Mouse (Mus musculus) small intestine, adult 2 months (tissue): ENCODE data around the gene Acox2. TPM values are rescaled to one million over a fixed set of nuclear protein-coding genes. Genes with fewer than 3 reads are reported as not detected.

Experiments
- H3K27ac ChIP-seq: fragments of 200-500 bp; 2 replicates; pipeline ENCODE4 v1.5.1; 2012; ENCODE audit warnings: low read depth, low read length, control low read depth, inconsistent platforms; ENCODE audit not compliant: insufficient read depth
- H3K27me3 ChIP-seq: fragments of 200-500 bp; 2 replicates; pipeline ENCODE4 v1.6.1; 2012; ENCODE audit warnings: mild to moderate bottlenecking, moderate library complexity, low read length, inconsistent platforms; ENCODE audit not compliant: control insufficient read depth, insufficient read depth
- H3K36me3 ChIP-seq: fragments of 200-500 bp; 2 replicates; pipeline ENCODE4 v1.6.1; 2012; ENCODE audit warnings: mild to moderate bottlenecking, low read length, control low read depth, inconsistent platforms; ENCODE audit not compliant: control insufficient read depth, insufficient read depth
- H3K4me1 ChIP-seq: fragments of 200-500 bp; 2 replicates; pipeline ENCODE4 v1.6.1; 2012; ENCODE audit warnings: low read length, inconsistent platforms, mixed read lengths; ENCODE audit not compliant: control insufficient read depth, insufficient read depth, insufficient read length
- H3K4me3 ChIP-seq: fragments of 200-500 bp; 2 replicates; pipeline ENCODE4 v1.5.1; 2012; ENCODE audit warnings: low read depth, mild to moderate bottlenecking, control low read depth, inconsistent platforms, low read length, moderate library complexity
- CTCF ChIP-seq: fragments of 200-500 bp; IDR thresholded peaks from 2 replicates; pipeline ENCODE4 v1.5.1; 2012; ENCODE audit warnings: low read depth, mild to moderate bottlenecking, control low read depth, inconsistent platforms, low read length, moderate library complexity, mixed read lengths; ENCODE audit not compliant: insufficient replicate concordance, insufficient read length; ENCODE audit errors: extremely low read depth
- POLR2A ChIP-seq: fragments of 200-500 bp; IDR thresholded peaks from 2 replicates; pipeline ENCODE4 v1.6.1; 2012; ENCODE audit warnings: low read depth, mild to moderate bottlenecking, control low read depth, inconsistent platforms, low read length, moderate library complexity
- WGBS: fragments of 180-500 bp; shearing (Covaris S2); methylation state at CpG from one replicate; pipeline ENCODE4 v1.1.7; 2018; 5-methylcytosine and 5-hydroxymethylcytosine counted together
- polyA plus RNA-seq: library from polyadenylated mRNA; depleted of rRNA; stranded (reverse); fragments of >200 nt; gene quantifications from 2 replicates; pipeline ENCODE4 v1.2.3, GENCODE M21; 2012

Gene Acox2
- polyA plus RNA-seq, 1 experiment: 7.1 TPM

DNA sequence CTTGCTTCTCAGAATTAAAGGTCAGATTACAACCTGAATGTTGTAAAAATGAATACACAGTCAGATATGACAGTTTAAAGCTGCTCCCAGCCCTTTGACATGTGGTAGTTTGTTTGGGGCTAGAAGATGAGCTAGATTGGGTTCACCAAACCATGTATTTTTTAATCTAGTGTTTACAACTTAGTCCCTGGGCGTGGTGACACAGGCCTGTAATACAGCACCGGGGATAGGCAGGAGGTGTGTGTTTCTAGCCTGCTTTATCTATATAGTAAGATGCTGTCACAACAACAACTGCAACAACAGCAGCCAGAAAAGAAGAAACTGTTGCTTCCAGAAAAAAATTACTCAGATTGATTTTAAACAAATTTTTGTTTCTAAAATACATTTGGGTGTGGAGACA is 38.2 kb downstream of the Acox2 start:
- WGBS: 84% methylated on average over 2 of the region's 2 CpGs

DNA sequence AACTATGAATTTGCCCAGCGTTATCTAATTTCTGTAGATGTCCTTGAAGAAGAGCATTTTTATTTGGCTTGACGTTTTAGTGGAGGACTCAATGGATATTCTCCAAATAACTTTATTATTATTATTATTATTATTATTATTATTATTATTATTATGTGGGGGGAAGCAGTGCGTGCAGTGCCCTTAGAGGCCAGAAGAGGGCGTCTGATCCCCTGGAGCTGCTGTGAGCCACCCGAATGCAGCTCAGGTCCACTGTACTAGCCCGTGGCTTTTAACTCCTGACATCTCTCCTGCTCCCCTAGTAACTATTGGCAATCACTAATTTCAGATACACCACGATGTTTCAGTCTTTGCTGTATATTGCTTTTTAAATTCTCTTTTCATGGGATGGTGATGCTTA is 38.8 kb downstream of the Acox2 start:
- peaks cover 10% of the 10 kb centered on the region; the same call in 1 of the 2 replicates for H3K36me3 ChIP-seq
- no peak overlapping the region for H3K4me3 ChIP-seq
- peaks cover 6% of the 10 kb centered on the region; the same call in 1 of the 2 replicates for H3K4me1 ChIP-seq
- no peaks in the 10 kb centered on the region for H3K27me3 ChIP-seq
- 77% methylated on average over 7 of the region's 7 CpGs for WGBS
- no peak overlapping the region for H3K27ac ChIP-seq
- TF ChIP-seq CTCF (peak; percentile 57; the same call in 1 of the 2 replicates), POLR2A (no peak)

More for the DNA sequence above, 38.2 kb downstream of the Acox2 start:
- Histone ChIP-seq H3K4me3 (no peak overlapping the region), H3K36me3 (peaks cover 10% of the 10 kb centered on the region; the same call in 1 of the 2 replicates), H3K4me1 (peaks cover 3% of the 10 kb centered on the region; the same call in 1 of the 2 replicates), H3K27me3 (no peaks in the 10 kb centered on the region), H3K27ac (no peak overlapping the region)
- TF ChIP-seq CTCF: no peak
- no peak for TF ChIP-seq POLR2A

GRCm38 (mm10) chr14:8219876-8220275 is 39.3 kb downstream of the Acox2 start:
- 91% methylated on average over 11 of the region's 11 CpGs for WGBS
- TF ChIP-seq POLR2A: no peak
- no peak for TF ChIP-seq CTCF
- Histone ChIP-seq H3K4me1 (peaks cover 6% of the 10 kb centered on the region; the same call in 1 of the 2 replicates), H3K27me3 (no peaks in the 10 kb centered on the region), H3K36me3 (peaks cover 10% of the 10 kb centered on the region; the same call in 1 of the 2 replicates), H3K27ac (no peak overlapping the region), H3K4me3 (no peak overlapping the region)

DNA sequence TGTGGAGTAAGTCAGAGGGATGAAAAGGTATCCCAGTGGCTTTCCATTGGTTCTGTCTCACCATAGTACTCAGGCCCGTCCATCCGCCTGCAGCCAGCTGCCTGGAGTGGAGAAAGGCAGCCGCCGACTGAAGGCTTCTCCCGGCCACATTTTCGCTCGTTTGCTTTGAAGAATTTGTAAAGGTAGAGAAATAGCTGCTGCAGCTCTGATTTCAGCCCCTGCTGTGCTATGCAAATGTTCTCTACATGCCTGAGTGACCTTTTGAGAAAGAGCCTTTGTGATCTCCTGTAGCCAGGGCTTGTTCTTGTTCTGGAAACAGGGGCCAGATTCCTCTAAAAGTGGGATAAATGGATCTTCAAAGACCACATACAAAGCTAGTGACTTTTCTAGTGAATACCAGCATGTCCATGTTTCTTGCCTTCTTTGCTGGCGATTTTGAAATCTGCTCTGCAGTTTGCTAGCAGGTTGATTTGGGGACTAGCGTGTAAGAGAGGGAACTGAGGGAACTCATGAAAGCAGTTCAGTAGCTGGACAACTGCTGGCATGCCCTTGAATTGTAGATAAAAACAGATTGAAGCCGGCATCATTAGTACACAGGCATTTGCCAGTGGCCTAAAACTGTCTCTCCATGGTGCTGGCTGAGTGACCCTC is 40.3 kb downstream of the Acox2 start:
- peaks cover 8% of the 10 kb centered on the region; the same call in 1 of the 2 replicates for H3K36me3 ChIP-seq
- WGBS: 85% methylated on average over 10 of the region's 10 CpGs
- no peaks in the 10 kb centered on the region for H3K27me3 ChIP-seq
- no peak overlapping the region for H3K4me3 ChIP-seq
- H3K27ac ChIP-seq: no peak overlapping the region
- TF ChIP-seq CTCF: no peak
- no peak for TF ChIP-seq POLR2A
- peaks cover 6% of the 10 kb centered on the region; the same call in 1 of the 2 replicates for H3K4me1 ChIP-seq

GRCm38 (mm10) chr14:8218238-8218637 is 40.9 kb downstream of the Acox2 start:
- WGBS: 76% methylated on average over 7 of the region's 7 CpGs
- H3K4me3 ChIP-seq: no peak overlapping the region
- no peak for TF ChIP-seq POLR2A
- H3K4me1 ChIP-seq: peaks cover 10% of the 10 kb centered on the region; the same call in 1 of the 2 replicates
- H3K36me3 ChIP-seq: peaks cover 8% of the 10 kb centered on the region; the same call in 1 of the 2 replicates
- no peak overlapping the region for H3K27ac ChIP-seq
- no peaks in the 10 kb centered on the region for H3K27me3 ChIP-seq

- H3K4me1 ChIP-seq: peaks cover 10% of the 10 kb centered on the region; the same call in 1 of the 2 replicates
- 0 out of 2 replicates have a peak, but pooled peaks cover 1% of the 10 kb centered on the region for H3K36me3 ChIP-seq
- H3K27me3 ChIP-seq: no peaks in the 10 kb centered on the region
- TF ChIP-seq POLR2A: no peak
- no peak for TF ChIP-seq CTCF
- H3K27ac ChIP-seq: no peak overlapping the region
- H3K4me3 ChIP-seq: no peak overlapping the region
- 38% methylated on average over 5 of the region's 5 CpGs for WGBS
Measured at GRCm38 (mm10) chr14:8216100-8216499, 43.1 kb downstream of the Acox2 start.

DNA sequence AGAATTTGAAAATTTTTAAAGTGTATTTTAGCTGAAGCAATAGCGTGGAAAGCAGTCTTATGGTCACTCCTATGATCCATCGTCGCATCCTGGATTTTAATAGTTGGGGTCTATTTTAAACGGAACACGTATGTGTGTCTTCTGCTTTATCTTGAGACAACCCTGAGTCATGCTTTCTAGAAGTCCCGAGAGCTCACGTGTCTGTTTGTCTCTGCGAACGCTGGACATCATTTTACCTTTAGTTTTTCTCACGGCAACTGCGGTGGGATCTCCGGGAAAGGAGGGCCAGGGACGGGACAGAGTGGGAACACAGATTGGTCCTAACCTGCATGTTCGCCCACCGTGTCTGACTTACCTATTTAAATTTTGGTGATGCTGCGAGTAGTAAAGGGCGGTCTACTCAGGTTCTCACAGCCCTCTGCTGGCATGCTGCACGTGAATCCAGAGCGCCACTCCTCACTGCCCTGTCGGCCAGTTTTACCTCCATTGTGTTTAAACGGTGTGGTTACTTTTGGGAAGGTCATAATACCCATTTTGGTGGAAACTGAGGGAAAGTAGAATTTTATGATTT is 43.9 kb downstream of the Acox2 start:
- no peak for TF ChIP-seq POLR2A
- peak; percentile 16; the same call in 1 of the 2 replicates for TF ChIP-seq CTCF
- Histone ChIP-seq H3K27ac (no peak overlapping the region), H3K4me3 (peak overlapping the region; percentile 47), H3K27me3 (no peaks in the 10 kb centered on the region), H3K36me3 (0 out of 2 replicates have a peak, but pooled peaks cover 1% of the 10 kb centered on the region), H3K4me1 (peaks cover 10% of the 10 kb centered on the region; the same call in 1 of the 2 replicates)
- 24% methylated on average over 21 of the region's 21 CpGs for WGBS
